Mouse (Mus musculus): ENCODE measurements around the gene Hyal1. TPM values are rescaled to one million over a fixed set of nuclear protein-coding genes. Genes with fewer than 3 reads are reported as not detected.

The Hyal1 gene
- polyA plus RNA-seq, 1 experiment from 2014 or later = 6.4 TPM

- WGBS = 14% methylated on average over 46 of the region's 46 CpGs
- no peak within 1 kb of the TSS for H3K27ac ChIP-seq (ENCODE audit: low read depth, low read length)
These were observed 10.5 kb downstream of the Hyal1 start, which contains the start of gene Ifrd2 for GRCm38 (mm10) chr9:107586974-107587832. Ifrd2 (plus strand) TSS chr9:107587642.

DNA sequence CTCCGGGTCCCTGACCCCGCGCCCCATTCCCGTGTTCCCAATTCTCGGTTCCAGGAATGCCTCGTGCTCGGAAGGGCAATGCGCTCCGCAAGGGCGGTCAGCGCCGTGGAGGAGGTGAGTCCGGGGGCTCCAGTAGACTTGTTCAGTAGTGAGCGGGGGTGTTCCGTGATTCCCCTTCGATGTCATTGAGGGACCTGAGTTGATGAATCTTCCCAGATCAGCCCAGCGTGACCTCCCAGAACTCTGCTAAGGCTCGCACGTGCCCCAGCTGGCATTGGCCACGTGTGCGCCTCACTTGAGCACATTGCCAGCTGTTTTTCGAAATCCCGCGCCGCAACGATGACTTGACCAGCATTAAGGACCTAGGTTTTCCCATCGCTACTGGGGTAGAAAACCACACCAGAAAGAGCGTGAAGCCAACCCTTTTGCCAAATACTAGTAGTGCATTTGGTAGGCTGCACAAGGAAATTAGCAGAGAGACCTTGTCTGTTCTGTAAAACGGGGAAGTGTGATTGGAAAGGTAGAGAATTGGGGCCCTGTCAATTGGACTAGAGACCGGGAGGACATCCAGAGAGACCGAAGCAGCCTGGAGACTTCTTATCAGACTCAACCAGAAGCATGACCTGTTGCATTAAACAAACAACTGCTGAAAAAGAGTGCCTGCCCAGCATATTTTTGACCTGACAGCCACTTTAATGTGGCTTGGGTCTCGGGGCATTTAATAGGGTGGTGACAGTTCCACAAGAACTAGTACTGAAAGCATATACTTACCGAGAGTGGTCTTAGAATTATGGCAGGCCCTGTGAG lies 11.3 kb downstream of the Hyal1 start:
- Histone ChIP-seq H3K4me2 (ENCODE audit: low read length) (peak overlapping the region; percentile 71), H3K9ac (ENCODE audit: low read depth, low read length) (peak overlapping the region; percentile 73), H3K9me3 (ENCODE audit: control insufficient read depth, low read length) (no peaks in the 10 kb centered on the region), H3K27ac (ENCODE audit: low read depth, low read length) (no peak overlapping the region), H3K36me3 (ENCODE audit: control insufficient read depth, insufficient read depth, low read length) (peaks cover 18% of the 10 kb centered on the region), H3K4me3 (ENCODE audit: low read length) (peak overlapping the region; percentile 70), H3K4me1 (ENCODE audit: control insufficient read depth, insufficient read depth, low read depth, low read length) (peaks cover 8% of the 10 kb centered on the region), H3K27me3 (replicated peaks; ENCODE audit: control insufficient read depth, insufficient read depth, low read length) (no peaks in the 10 kb centered on the region)
- WGBS = 6% methylated on average over 33 of the region's 33 CpGs
- no peak; the same call in 1 of the 2 replicates for ATAC-seq

More at GRCm38 (mm10) chr9:107586974-107587832, 10.5 kb downstream of the Hyal1 start, which contains the start of gene Ifrd2:
- ATAC-seq = peak; percentile 98
- Histone ChIP-seq H3K4me3 (ENCODE audit: low read length) (peak within 1 kb of the TSS; percentile 70), H3K36me3 (ENCODE audit: control insufficient read depth, insufficient read depth, low read length) (peaks cover 17% of the 10 kb centered on the region), H3K9me3 (ENCODE audit: control insufficient read depth, low read length) (no peaks in the 10 kb centered on the region), H3K9ac (ENCODE audit: low read depth, low read length) (peak within 1 kb of the TSS; percentile 73), H3K27me3 (replicated peaks; ENCODE audit: control insufficient read depth, insufficient read depth, low read length) (no peaks in the 10 kb centered on the region), H3K4me1 (ENCODE audit: control insufficient read depth, insufficient read depth, low read depth, low read length) (peaks cover 6% of the 10 kb centered on the region), H3K4me2 (ENCODE audit: low read length) (peak within 1 kb of the TSS; percentile 71)

DNA sequence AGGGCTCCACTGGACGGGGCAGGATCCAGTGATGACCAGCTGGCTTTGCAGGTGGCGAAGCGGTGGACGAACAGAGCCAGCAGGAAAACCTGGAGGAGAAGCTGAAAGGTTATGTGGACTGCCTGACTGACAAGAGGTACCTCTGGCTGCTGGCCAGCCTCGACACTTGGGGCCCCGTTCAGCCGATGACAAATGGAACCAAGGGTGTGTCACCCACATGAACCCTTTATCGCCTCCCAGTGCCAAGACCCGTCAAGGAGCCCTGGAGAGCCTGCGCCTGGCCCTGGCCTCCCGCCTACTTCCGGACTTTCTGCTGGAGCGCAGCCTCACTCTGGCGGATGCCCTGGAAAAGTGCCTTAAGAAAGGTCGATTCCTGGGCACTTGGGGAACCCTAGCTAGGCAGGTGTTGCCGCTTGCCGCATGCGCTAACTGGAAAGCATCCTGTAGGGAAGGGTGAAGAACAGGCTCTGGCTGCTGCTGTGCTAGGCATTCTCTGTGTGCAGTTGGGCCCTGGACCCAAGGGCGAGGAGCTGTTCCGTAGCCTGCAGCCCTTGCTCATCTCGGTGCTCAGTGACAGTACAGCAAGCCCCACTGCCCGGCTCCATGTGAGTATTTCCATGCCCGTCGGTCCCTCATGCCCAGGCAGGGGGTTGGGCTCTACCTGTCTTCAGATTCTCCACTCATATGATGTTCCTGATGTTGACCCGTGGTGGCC lies 13.5 kb downstream of the Hyal1 start:
- Histone ChIP-seq H3K4me2 (ENCODE audit: low read length) (no peak overlapping the region), H3K27me3 (replicated peaks; ENCODE audit: control insufficient read depth, insufficient read depth, low read length) (no peaks in the 10 kb centered on the region), H3K4me3 (ENCODE audit: low read length) (no peak overlapping the region), H3K4me1 (ENCODE audit: control insufficient read depth, insufficient read depth, low read depth, low read length) (peaks cover 10% of the 10 kb centered on the region), H3K36me3 (ENCODE audit: control insufficient read depth, insufficient read depth, low read length) (peaks cover 21% of the 10 kb centered on the region), H3K9ac (ENCODE audit: low read depth, low read length) (no peak overlapping the region), H3K9me3 (ENCODE audit: control insufficient read depth, low read length) (no peaks in the 10 kb centered on the region), H3K27ac (ENCODE audit: low read depth, low read length) (no peak overlapping the region)
- 93% methylated on average over 25 of the region's 25 CpGs for WGBS
- ATAC-seq = no peak

DNA sequence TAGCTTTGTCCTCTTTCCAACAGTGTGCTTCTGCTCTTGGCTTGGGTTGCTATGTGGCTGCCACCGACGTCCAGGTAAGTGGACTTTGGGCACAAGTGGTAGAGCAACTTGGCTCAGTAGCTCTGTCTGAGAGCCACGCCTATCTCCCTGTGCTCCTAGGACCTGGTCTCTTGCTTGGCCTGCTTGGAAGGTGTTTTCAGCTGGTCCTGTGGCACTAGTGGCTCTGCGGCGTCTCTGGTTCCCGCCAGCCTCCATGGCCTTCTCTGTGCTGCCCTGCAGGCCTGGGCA lies 14.0 kb downstream of the Hyal1 start:
- ATAC-seq = no peak
- WGBS = 97% methylated on average over 6 of the region's 6 CpGs
- peaks cover 10% of the 10 kb centered on the region for H3K4me1 ChIP-seq (ENCODE audit: control insufficient read depth, insufficient read depth, low read depth, low read length)

DNA sequence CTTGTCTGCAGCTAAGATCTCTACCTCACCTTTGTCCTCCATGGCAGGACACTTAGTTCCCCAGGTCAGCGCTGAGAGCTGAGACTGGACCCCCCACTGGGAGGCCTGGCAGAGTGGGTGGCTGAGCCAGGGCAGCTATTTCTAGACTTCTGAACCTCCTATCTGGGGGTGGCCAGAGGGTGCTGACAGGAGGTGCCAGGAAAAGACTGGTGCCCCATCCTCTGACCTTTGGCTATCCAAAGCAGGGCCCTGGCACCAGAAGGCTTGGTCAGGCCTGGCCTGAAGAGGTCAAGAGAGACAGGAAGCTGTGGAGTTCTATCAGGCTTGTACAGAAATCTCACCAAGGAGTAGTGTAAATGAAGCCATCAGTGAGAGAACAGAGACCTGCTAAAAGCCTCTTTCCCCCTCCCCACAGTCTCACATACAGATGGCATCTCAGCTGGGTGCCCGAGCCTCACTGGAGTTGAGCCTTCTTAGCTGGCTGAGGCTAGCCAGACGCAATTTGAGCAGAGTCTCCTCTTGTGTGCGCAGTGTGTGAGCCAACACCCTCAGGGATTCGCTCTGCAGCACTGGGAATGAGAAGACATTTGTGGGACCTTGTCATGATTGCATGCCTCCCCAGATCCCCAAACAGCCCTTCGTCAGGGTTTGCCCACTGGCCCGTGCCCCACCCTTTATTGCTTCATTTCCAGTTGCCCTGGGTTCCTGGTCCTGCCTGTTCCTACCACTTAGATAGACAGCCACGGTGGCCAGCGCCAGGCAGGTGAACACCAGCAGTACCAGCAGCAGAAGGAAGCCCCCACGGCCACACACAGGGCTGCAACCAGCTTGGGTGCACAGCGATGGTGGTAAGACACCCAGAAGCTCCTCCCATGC lies 16.6 kb downstream of the Hyal1 start:
- Histone ChIP-seq H3K36me3 (ENCODE audit: control insufficient read depth, insufficient read depth, low read length) (peaks cover 21% of the 10 kb centered on the region), H3K27ac (ENCODE audit: low read depth, low read length) (no peak overlapping the region), H3K4me3 (ENCODE audit: low read length) (no peak overlapping the region), H3K27me3 (replicated peaks; ENCODE audit: control insufficient read depth, insufficient read depth, low read length) (no peaks in the 10 kb centered on the region), H3K9me3 (ENCODE audit: control insufficient read depth, low read length) (no peaks in the 10 kb centered on the region), H3K9ac (ENCODE audit: low read depth, low read length) (no peak overlapping the region), H3K4me2 (ENCODE audit: low read length) (no peak overlapping the region), H3K4me1 (ENCODE audit: control insufficient read depth, insufficient read depth, low read depth, low read length) (peaks cover 6% of the 10 kb centered on the region)
- ATAC-seq = no peak
- WGBS = 76% methylated on average over 11 of the region's 11 CpGs

More for the DNA sequence above, 14.0 kb downstream of the Hyal1 start:
- H3K27ac ChIP-seq (ENCODE audit: low read depth, low read length) = no peak overlapping the region
- H3K9me3 ChIP-seq (ENCODE audit: control insufficient read depth, low read length) = no peaks in the 10 kb centered on the region
- H3K36me3 ChIP-seq (ENCODE audit: control insufficient read depth, insufficient read depth, low read length) = peaks cover 21% of the 10 kb centered on the region
- no peak overlapping the region for H3K9ac ChIP-seq (ENCODE audit: low read depth, low read length)
- H3K4me3 ChIP-seq (ENCODE audit: low read length) = no peak overlapping the region
- no peak overlapping the region for H3K4me2 ChIP-seq (ENCODE audit: low read length)
- no peaks in the 10 kb centered on the region for H3K27me3 ChIP-seq (replicated peaks; ENCODE audit: control insufficient read depth, insufficient read depth, low read length)

DNA sequence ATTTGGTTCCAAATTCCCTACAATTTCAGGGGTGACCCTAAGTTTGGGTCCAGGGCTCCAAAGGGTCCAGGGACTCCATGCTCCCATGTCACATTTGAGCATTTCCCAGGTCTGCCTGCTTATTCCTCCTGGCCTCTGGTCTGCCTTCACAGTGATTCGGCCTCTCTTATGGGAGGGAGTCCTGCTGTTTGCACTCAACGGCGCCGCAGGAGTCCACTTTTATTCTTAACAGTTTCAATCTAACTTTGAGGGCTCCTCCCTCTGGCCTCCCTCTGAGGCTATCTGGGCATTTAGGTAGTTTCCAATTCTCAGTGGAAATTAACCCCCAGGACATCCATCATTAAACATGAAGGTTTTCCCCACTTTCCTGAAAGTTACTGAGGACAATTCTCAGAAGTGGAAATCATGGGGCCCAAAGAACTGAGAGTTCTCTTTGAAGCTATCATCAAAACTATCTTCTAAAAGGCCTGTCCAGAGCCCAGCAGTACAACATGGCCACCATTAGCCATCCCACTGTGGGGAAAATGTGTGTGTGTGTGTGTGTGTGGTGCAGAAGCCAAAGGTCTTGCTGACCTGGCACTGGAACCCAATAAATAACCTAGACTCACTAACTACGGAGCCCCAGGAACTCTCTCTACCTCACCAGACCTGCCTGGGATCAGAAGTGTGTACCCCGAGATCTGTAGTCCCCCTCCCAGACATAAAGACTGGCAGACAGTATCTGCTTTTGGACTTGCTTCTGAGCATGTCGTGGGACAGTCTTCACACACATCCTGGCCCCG lies 17.7 kb downstream of the Hyal1 start:
- Histone ChIP-seq H3K4me2 (ENCODE audit: low read length) (no peak overlapping the region), H3K27me3 (replicated peaks; ENCODE audit: control insufficient read depth, insufficient read depth, low read length) (no peaks in the 10 kb centered on the region), H3K36me3 (ENCODE audit: control insufficient read depth, insufficient read depth, low read length) (peaks cover 21% of the 10 kb centered on the region), H3K9ac (ENCODE audit: low read depth, low read length) (no peak overlapping the region), H3K4me3 (ENCODE audit: low read length) (no peak overlapping the region), H3K9me3 (ENCODE audit: control insufficient read depth, low read length) (no peaks in the 10 kb centered on the region), H3K27ac (ENCODE audit: low read depth, low read length) (no peak overlapping the region), H3K4me1 (ENCODE audit: control insufficient read depth, insufficient read depth, low read depth, low read length) (peaks cover 3% of the 10 kb centered on the region; the same call in 1 of the 2 replicates)
- no peak for ATAC-seq
- WGBS = 65% methylated on average over 8 of the region's 8 CpGs

GRCm38 (mm10) chr9:107596619-107597569 lies 20.2 kb downstream of the Hyal1 start:
- 89% methylated on average over 11 of the region's 11 CpGs for WGBS

More at GRCm38 (mm10) chr9:107596619-107597569, 20.2 kb downstream of the Hyal1 start:
- H3K9me3 ChIP-seq (ENCODE audit: control insufficient read depth, low read length) = no peaks in the 10 kb centered on the region
- H3K4me1 ChIP-seq (ENCODE audit: control insufficient read depth, insufficient read depth, low read depth, low read length) = peaks cover 6% of the 10 kb centered on the region
- H3K4me2 ChIP-seq (ENCODE audit: low read length) = no peak overlapping the region
- no peaks in the 10 kb centered on the region for H3K27me3 ChIP-seq (replicated peaks; ENCODE audit: control insufficient read depth, insufficient read depth, low read length)
- H3K27ac ChIP-seq (ENCODE audit: low read depth, low read length) = no peak overlapping the region
- H3K36me3 ChIP-seq (ENCODE audit: control insufficient read depth, insufficient read depth, low read length) = peaks cover 6% of the 10 kb centered on the region
- no peak overlapping the region for H3K4me3 ChIP-seq (ENCODE audit: low read length)
- no peak overlapping the region for H3K9ac ChIP-seq (ENCODE audit: low read depth, low read length)
- ATAC-seq = no peak

Measured in hindbrain, embryonic 16.5 days (tissue).